Mouse (Mus musculus) left cerebral cortex, adult 8-10 months (tissue): ENCODE data around the gene Pik3ap1. TPM values are rescaled to one million over a fixed set of nuclear protein-coding genes. Genes with fewer than 3 reads are reported as not detected.

Source experiments
- DNase-seq, 2 experiments: peaks; one replicate each; pipeline ENCODE4 v3.0.0; 2022; ENCODE audit warnings: low spot score in 2 of 2
- total RNA-seq, 4 experiments: library from RNA; stranded (reverse); gene quantifications; 2 replicates each; pipeline ENCODE4 v1.2.4; 2022

Gene Pik3ap1
- total RNA-seq, 4 experiments from 2014 or later = 2.3 to 5.0 (median 3.6) TPM

GRCm38 (mm10) chr19:41282718-41283117 is 102.2 kb downstream of the Pik3ap1 start:
- DNase-seq = no peak

DNA sequence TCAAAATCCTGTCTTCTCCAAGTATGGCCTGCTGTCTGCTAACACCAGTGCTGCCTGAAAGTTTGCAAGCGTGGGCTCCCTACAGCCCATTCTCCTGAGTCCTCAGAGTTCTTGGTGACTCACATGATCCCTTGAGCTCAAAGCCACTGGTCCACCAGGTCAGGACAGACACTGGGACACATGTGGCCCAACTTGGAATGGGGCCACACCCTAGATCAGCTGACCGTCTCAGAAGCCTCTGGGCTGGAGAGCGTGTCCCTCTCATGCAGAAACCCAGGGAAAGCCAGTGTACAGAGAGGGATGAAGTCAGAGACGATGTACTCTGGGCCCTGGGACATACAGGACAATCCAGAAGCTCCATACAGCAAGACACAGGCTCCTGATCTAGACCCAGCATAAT is 102.7 kb downstream of the Pik3ap1 start:
- no peak for DNase-seq

- no peak for DNase-seq
Observed at GRCm38 (mm10) chr19:41279724-41280244, 105.1 kb downstream of the Pik3ap1 start.

- DNase-seq = no peak
Observed at GRCm38 (mm10) chr19:41278606-41279005, 106.3 kb downstream of the Pik3ap1 start.

- no peak for DNase-seq
Observed at GRCm38 (mm10) chr19:41275588-41275987, 109.3 kb downstream of the Pik3ap1 start.

DNA sequence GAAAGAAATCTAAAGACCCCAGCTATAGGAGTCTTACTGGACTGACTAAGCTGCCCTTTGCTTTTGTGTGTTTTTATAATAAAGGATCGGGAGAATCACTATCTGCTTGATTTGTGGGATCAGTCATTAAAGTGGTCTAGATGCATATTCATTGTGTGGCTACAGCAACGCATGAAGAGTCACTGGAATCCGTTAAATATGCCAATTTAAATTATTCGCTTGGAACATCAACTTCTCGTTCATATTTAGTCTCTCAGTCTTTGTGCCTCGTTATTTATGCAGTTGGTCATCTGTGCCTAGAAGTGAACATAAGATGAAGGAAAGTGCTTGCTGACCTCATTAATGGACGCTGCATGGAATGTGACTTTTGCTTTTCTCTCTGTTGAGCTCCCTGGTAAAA is 114.0 kb downstream of the Pik3ap1 start:
- DNase-seq = no peak

DNA sequence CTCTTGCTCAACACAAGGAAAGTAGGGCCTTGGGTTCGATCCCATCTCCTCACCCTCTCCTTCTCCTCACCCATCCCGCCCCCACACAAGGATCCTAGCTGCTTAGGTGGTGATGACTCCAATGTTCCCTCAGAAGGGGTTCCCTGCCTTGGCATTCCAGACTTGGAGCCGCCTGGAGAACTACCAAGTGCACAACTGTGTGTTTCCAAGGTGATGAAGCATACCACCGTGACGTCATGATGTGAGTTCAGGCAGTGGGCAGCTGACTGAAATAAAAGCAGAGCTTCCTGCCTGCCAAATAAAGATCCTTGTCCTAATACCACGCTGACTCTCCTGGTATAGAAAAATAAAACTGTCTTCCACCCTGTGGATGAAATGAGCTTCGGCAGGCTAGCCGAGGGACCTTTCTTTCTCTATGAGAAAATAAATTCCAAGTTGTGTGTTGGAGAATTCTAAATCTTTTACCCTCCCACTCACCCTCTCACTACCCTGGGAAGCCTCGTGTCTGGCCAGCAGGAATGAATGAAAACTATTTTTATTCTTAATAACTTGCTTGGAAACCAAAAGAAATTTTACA is 114.7 kb downstream of the Pik3ap1 start:
- peak; percentile 14 to 63 for DNase-seq

- no peak for DNase-seq
Observed at GRCm38 (mm10) chr19:41266251-41266901, 118.5 kb downstream of the Pik3ap1 start.

DNA sequence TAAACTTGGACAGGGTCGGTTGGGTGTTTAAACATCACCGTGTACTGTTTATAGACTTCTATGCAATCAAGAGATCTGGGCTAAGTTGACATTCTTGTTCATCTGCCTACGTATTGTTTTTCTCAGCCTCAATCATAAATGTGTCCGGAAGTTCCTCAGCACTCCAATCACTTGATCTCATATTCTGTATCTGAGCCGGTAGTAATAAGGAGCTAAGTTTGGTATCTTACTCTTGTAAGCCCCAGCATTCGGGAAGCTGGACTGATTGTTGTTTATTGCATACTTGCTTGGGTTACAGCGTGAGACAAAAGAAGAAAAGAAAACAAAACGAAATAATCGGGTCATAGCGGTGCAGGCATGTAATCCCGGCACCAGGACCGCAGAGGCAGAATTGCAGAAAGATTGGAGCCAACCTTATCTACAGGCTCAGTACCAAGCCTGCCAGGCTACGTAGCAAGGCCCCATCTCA is 120.5 kb downstream of the Pik3ap1 start:
- peak in 1 of 2 experiments; percentile 10 for DNase-seq

DNA sequence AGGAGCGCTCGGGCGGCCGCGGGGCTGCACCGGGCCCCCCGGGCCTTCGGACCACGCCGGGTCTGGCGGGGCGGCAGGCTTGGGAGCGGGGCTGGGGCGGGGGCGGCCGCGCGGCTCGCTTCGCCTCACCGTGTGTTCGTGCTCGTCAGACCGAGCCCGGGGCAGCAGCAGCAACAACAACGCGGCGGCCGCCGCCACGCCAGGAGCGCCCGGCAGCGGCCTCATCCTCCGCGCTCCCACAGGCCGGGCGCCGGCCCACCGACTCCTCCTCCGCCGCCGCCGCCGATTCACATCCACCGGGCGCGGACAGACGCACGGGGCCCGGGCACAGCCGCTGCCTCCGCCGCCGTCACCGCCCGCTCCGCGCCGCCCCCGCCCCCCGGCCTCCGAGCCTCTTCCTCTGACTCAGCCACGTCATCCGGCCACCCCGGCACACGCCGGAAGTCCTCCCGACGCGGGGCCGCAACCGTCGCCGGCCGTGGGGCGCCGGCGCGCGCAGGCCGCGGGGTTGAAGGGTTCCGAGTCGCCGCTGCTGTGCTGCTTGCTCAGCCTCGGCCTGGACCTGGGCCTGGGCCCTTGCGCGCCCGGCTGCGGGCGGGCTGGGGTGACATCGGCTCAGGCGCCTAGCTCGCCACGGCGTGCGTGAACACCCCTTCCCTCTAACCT is 121.1 kb downstream of the Pik3ap1 start, which contains the start of gene Tm9sf3:
TSS of gene Tm9sf3 (minus strand) at position 368 of the 666 bp plus-strand sequence.
- peak; percentile 73 to 81 for DNase-seq

DNA sequence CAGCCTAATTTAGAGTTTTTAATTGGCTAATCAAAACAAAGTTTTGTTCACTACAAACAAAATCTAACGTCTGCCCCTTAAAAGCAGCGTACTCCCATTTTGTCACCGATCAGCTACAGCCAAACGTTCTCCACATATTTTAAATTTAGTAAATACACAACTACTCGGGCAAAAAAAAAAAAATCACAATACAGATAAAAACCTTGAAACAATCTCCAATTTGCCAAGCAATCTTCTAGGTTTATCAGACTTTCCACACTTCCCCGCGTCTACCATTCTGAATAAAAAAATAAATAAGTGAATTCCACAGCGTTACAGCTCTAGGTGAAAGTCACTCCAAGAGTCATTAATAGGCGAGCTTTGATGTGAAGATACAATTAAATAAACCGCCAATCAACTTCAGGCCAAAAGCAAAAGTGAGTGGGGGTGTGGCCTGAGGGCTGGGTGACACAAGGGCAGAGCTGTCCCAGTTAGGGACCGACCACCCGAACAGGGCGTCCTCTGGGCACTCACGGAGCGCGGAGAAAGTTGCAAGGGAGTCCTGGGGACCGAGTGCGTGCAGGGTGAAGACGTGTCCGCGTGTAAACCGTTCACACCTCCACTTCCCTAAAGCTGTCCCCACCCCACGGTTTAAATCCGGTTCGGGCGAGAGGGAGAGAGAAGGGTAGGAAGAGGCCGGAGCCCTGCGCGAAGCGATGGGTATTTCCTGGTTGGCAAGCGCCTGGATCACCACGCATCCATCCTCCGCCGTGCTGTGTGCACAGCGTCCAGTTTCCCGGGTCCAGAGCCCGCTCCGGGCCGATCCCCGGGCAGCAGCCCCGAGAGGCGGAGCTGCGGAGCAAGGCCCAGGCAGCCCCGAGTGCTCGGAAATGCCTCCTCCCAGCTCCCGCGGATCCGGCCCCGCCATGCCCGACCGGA is 121.9 kb downstream of the Pik3ap1 start:
- DNase-seq = peak; percentile 36 to 47

GRCm38 (mm10) chr19:41260736-41261135 is 124.2 kb downstream of the Pik3ap1 start:
- no peak for DNase-seq

GRCm38 (mm10) chr19:41259256-41259655 is 125.6 kb downstream of the Pik3ap1 start:
- no peak for DNase-seq

- peak in 1 of 2 experiments; percentile 8 for DNase-seq
Observed at GRCm38 (mm10) chr19:41258707-41259106, 126.2 kb downstream of the Pik3ap1 start.

DNA sequence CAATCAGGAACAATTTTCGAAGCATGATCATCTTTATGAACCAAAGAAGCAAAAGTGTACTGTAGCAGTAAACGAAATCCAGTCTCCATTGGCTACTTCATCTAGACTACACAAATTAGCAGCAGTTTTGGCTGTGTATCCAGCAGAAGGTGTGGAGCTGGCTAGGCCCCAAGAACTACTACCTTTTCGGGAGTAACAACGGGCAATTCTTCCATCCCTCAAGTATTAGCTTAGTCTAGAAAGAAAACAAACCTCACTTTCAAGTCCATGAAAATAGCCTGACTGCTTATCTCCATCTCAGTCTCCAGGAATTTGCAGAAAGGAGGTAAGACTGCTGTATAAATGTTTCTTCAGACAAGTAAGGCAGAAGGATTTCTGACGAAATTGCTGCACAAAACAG is 130.3 kb downstream of the Pik3ap1 start:
- DNase-seq = no peak

DNA sequence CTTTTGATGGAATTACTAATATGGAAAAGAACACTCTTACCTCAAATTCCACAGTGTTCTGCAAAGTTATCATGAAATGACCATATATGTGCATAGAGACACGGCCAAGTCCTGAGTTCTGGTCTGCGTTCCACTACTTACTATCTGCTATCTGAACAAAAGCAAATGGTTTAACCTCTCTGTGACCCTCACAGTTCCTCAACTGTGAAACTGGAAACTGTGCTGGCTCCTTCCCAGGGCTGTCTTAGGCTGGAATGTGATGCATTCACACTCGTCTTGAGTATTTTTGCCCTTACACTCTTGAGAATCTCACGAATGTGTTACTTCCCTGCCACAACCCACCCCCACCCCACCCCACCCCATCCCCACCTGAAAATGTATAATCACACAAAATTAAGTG is 135.9 kb downstream of the Pik3ap1 start:
- no peak for DNase-seq

DNA sequence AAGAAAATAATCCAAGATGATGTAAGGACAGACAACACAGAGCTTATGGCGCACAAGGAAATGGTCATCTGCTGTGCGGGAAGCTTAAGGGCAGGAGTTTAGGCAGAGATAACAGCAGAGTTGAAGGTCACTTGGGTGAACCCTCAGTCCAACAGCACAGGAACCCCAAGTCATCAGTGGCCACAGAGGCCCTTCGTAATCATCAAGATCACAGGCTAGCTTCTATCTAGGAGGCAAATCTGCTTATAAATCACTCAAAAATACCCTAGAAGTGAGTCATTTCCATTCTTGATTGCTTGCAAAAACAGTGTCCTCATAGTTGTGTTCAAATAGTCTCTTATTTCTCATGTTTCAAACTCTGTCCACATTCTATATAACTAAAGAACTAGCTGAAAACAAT is 136.6 kb downstream of the Pik3ap1 start:
- no peak for DNase-seq

DNA sequence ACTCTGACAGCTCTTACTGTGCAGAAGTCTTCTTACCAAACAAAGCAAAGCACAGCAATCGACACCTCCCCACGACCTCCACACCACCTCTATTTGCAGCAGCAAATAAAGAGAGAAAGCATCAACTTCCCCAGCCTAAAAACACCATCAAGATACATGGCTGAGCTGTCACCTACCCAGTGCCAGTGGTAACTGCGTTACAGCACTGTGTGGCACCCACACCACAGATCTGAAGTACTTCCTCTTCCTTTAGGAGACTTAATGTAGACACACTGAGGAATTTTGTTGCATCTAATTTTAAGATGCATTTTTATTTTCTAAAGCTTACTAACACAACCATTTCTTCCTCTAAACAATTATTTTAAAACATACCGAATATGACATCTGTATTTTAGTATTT is 138.6 kb downstream of the Pik3ap1 start:
- DNase-seq = no peak

- DNase-seq = peak in 1 of 2 experiments; percentile 11
Observed at GRCm38 (mm10) chr19:41244581-41244980, 140.3 kb downstream of the Pik3ap1 start.

DNA sequence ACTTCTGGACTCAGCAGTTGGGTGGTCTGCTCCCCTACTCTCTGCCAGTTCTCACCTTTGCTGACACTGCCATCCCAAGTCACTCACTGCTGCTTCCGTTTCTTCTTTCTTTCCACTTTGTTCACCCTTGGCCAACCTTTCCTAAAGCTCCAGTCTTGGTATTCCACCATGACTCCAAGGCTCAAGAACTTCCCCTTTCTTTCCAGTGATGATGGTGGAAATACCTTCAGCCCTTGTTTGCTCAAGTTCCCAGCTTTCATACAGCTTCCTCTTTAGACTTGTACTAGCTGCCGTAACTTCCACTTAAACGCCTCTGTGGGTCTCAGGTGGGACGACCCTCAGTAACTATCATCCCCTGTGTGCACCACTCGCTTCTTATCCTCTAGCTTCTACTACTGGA is 142.9 kb downstream of the Pik3ap1 start:
- DNase-seq = no peak

GRCm38 (mm10) chr19:41233698-41234097 is 151.2 kb downstream of the Pik3ap1 start:
- no peak for DNase-seq
